Mouse (Mus musculus) lung, postnatal 25 days (tissue): ENCODE measurements at regions not wholly inside any gene's neighbourhood (a gene's known extent, or its start where the extent isn't known, plus 50 kb on each side); places are given as distances from the start of the nearest gene placed in this dataset.
"Not testable (repeated sequence)": the region's sequence is repeated elsewhere in the genome, so short reads cannot be mapped to it uniquely, and the experiment has no call there.

Experiments
- DNase-seq: peaks from one replicate; pipeline ENCODE4 v3.0.0; 2022; ENCODE audit warnings: low spot score

DNA sequence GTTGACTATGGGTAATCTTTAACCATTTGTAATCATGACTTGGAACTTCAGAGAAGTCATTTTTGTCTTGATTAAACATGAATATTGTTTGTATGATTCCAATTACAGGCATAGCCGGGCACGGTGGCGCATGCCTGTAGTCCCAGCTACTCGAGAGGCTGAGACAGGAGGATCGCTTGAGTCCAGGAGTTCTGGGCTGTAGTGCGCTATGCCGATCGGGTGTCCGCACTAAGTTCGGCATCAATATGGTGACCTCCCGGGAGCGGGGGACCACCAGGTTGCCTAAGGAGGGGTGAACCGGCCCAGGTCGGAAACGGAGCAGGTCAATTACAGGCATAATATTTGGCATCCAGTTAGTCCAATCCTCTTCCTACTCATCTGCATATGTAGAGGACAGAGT is 1275.8 kb downstream of the Rpia start:
- not testable (repeated sequence) for DNase-seq

GRCm38 (mm10) chr6:69507995-69508394 is 1284.0 kb downstream of the Rpia start:
- no peak for DNase-seq

- peak; percentile 0 for DNase-seq
Observed at GRCm38 (mm10) chr6:69500056-69500455, 1292.0 kb downstream of the Rpia start.
